ENCODE assay signal across 12 mouse cellular contexts in the genomic region with DNA sequence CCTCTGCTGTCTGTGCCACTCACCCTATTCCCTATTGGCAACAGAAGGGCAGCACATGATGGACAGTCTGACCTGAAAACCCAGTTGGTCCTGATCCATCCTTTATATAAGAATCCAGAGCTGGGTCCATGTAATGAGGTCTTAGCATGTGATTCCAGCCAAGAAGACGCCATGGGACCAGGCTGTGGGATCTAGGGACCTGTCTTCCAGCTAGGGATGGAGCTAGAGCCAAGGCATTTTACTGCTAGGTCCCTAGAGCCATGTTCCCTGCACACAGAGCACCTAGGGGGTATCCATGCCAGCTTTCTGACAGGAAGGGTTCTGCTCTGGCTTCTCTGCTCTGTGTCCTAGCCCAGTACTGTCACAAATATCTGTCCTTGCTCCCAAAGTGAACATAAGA.
"Had no signal": no experiment of that assay in that cellular context is flagged by ENCODE, and none has a peak within 500 bp of the region (broad histone marks: within the 10 kb centered on the region; RNA-seq: fewer than 3 reads in every experiment).

No protein-coding gene starts in this region.

- H3K4me3 ChIP-seq: limb, embryonic 12.5 days; midbrain, embryonic 13.5 days had no signal

- H3K27me3 ChIP-seq: limb, embryonic 12.5 days; midbrain, embryonic 13.5 days had no signal

- ATAC-seq: lung, postnatal 0 days; midbrain, embryonic 13.5 days had no signal

- DNase-seq: kidney, adult 11 months; kidney, postnatal 4 days; lung, adult 2 months; lung, postnatal 36 days; right cerebral cortex, adult 18-20 months; right cerebral cortex, postnatal 25 days; thymus, adult 18-20 months; thymus, postnatal 14 days had no signal

- H3K4me1 ChIP-seq: midbrain, embryonic 13.5 days had no signal

- H3K27ac ChIP-seq: kidney, postnatal 0 days; limb, embryonic 12.5 days; midbrain, embryonic 13.5 days had no signal

- H3K9me3 ChIP-seq: limb, embryonic 12.5 days; midbrain, embryonic 13.5 days had no signal

- H3K9ac ChIP-seq: limb, embryonic 12.5 days; midbrain, embryonic 13.5 days had no signal

- H3K4me2 ChIP-seq: limb, embryonic 12.5 days; midbrain, embryonic 13.5 days had no signal

- H3K36me3 ChIP-seq: limb, embryonic 12.5 days; midbrain, embryonic 13.5 days had no signal
